Mouse (Mus musculus) heart, postnatal 14 days (tissue): ENCODE results near the gene Cacna2d3. TPM values are rescaled to one million over a fixed set of nuclear protein-coding genes. Genes with fewer than 3 reads are reported as not detected.
A peak's percentile ranks its signal among the peaks of the same experiment; 100 is the strongest.

Source experiments
- DNase-seq, 2 experiments: peaks; one replicate each; pipeline ENCODE4 v3.0.0; 2021 to 2022
- intact Hi-C: fragments of 180-260 bp; cut with DNase I; formaldehyde crosslinking; loops from one replicate; pipeline ENCODE4 v1.15.1; 2025
- total RNA-seq, 2 experiments: library from RNA; stranded (reverse); gene quantifications; 2 replicates each; pipeline ENCODE4 v1.2.3; 2021

Cacna2d3 gene
- total RNA-seq, 2 experiments from 2014 or later: 0.07 to 0.17 TPM

DNA sequence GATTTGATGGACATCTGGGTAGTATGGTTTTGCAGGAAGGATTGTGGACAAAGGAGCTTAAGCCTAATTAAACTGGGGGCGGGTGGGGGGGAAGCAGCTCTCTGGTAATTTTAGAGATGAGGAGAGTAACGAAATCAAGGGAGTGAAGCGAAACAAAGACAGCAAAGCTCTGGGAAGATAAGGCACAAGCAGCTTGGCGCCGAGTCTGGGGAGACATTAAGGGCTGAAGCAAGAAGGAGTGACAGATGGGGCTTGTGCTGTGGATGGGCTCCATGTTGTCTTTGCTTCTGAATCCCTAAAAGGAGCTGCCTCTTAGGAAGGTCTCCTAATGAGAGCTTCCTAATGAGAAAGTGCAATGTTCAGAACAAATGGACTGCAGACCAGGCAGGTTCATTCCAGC is 219.0 kb downstream of the Cacna2d3 start:
- intact Hi-C loops: no loop called here
- no peak for DNase-seq

DNA sequence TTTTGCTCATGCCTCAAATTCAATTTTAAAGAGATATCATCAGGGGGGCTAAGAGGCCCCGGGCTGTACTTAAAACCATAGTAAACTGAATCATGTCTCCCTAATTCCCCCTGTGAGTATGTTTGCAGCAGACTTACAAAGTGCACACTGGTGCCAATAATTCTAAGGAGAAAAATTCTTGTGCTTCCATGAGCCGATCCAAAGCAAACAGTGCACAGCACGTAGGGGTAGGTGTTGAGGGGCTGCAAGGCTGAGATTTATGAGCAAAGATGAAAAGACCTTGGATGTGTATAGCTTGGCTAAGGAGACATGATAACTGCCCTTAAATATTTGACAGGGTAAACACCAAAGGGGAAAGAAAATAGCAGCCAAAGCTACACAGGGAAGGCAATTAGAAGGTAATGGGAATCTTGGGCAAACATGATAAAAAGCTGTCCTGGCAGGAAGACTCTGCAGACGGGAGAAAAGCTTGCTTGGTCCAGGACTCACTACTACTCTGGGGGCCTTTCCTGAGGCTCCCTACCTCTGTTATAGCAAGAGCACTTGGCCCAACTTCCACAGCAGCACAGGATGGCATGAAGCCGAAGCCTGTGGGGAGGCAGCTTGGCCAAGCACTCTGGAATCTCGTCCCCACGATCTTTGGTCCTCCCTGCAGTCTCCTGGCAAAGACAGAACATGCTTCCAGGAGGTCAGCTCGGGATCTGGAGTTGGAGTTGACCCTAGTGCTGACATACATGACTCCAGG is 222.9 kb downstream of the Cacna2d3 start:
- peak in 1 of 2 experiments; percentile 2 for DNase-seq
- intact Hi-C loops: no loop called here

DNA sequence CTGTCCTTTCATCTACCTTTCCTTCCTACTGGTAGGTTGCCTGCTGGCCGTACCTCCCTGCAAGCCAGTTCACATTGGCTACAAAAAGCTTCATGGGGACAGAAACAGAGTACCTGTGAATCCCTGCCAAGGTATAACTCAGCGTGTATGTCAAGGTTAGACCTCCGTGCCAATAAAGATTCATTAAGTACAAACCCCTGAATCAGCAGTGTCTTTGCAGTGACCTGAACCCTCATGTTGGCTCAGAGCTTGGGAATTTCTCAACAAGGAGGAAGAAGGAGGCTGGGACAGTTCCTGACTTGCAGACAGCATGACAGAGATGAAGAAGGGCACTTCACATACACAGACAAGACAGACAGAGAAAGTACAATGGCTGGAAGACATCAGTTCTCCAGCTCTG is 225.1 kb downstream of the Cacna2d3 start:
- intact Hi-C loops: no loop called here
- no peak for DNase-seq

- intact Hi-C loops: no loop called here
- no peak for DNase-seq
These were observed 229.9 kb downstream of the Cacna2d3 start for GRCm38 (mm10) chr14:29491786-29492185.

DNA sequence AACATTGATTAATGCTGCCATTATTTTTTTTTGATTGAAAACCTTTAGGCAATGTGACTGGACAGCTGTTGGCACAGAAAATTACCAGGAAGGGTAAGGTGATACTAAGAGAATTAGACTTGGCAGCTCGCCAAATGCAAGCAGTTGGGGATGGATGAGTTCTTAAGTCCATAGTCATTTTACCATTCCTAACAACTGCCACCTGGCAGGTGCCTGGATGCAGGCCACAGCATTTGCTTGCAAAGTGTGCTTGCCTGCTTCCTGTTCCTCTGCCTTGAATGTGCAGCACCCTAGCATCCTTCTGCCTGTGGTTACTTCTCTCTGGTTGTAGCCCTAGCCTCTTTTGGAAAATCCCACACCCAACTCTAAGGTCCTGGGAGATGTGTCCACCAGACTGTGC is 236.2 kb downstream of the Cacna2d3 start:
- intact Hi-C loops: no loop called here
- no peak for DNase-seq

GRCm38 (mm10) chr14:29478403-29478983 is 243.2 kb downstream of the Cacna2d3 start:
- intact Hi-C loops: no loop called here

DNA sequence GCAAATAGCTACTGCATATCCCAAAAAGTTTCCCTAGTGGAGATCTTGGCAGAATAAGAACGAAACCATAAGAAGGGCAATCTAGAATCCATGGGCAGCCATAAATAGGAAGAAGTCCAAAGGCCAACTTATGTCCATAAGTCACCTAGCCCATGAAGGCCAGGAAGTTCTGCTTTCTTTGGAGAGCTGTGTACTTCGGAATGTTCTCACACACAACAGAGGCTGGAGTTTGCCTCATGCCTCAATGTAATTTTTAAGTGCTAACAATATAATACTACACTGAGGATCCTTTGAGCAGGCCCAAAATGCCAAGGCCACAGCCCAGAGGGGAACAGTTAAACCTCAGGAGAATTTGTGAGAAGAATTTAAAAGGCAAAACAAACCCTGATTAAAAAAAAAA is 257.4 kb downstream of the Cacna2d3 start:
- DNase-seq: no peak
- intact Hi-C loops: no loop called here

More at GRCm38 (mm10) chr14:29478403-29478983, 243.2 kb downstream of the Cacna2d3 start:
- DNase-seq: no peak

DNA sequence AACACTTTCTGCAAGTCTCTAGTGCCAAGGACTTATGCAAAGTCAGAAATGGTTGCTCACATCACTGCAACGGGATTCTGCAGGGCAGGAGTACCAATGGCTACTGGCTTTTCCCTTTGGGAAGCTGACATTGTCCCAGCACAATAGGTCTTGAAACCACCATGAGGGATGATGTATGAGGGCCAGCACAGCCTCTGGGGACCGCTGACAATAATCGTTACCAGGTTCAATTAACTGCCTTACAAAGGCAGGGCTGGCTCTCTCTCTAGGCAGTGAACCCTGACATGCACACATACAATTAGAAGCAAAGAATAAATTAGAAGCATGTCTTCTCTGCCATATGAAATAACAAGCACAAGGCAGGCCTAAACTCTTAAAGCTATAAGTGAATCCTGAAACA is 272.5 kb downstream of the Cacna2d3 start:
- intact Hi-C loops: loop anchor here (10.0 kb wide), 3 partner anchors 364 to 934 kb away; no protein-coding TSS in a partner anchor
- DNase-seq: no peak

DNA sequence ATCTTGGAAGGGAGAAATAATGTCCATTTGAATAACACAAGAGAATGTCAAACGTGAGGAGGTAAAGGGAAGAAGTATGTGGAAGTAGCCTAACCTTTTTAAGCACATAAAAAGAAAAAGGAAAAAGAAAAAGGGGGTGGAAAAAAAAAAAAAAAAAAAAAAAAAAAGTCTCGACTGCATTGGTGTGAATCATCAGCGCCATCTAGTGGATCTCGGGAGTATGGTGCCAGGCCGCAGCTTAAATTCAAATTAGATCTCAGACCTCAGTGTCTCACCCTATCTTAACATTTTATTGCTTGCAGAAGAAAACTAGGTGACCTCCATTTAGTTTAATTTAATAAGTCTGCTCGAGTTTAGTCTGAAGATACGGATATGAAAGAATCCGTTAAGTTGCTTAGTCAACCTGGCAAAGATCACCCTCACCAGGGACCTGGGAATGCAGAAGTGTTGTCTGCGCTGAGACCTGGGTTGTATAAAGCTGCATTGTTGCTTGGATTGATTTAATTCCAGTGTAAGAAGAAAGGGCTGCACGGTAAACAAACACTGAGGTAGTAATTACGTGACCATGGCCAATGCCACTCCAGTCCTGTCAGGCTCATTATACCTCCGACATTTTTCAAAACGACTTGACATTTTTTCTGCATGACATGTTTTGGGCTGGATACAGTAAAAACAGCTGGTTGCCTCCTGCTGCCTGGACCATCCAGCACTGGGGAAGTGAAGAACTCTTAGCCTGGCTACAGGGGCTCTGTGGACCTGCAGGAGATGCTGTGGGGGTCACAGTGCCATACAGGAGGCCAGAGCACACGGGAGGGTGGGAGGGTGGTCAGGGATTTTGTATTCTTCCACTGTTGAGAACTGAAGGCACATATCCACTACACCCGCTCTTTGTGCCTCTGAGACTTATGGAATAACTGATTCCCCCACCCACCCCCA is 278.3 kb downstream of the Cacna2d3 start:
- DNase-seq: peak; percentile 48 to 68
- intact Hi-C loops: loop anchor here (5.0 to 10.0 kb wide), 5 partner anchors 321 to 1636 kb away; no protein-coding TSS in a partner anchor

DNA sequence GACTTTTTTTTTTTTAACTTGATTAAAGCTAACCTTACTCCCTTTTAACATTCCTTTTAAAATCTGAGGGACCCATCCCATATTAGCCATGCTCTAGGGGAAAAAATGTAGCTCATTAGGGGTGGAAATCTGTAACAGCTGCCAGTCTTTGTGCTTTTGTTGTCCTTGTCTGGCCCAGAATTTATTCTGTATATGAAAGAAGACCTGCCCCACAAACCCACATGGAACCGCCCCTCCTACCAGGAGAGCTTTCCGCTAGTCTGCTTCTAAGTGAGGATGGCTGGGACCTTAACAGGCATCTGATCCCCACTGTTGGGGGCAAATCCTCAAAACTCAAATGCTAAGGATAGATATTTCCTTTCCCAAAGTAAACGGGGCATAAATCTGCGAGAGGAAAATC is 279.2 kb downstream of the Cacna2d3 start:
- intact Hi-C loops: loop anchor here (5.0 to 10.0 kb wide), 5 partner anchors 320 to 1635 kb away; no protein-coding TSS in a partner anchor
- no peak for DNase-seq

- intact Hi-C loops: no loop called here
- no peak for DNase-seq
These were observed 283.0 kb downstream of the Cacna2d3 start for GRCm38 (mm10) chr14:29438666-29439065.

DNA sequence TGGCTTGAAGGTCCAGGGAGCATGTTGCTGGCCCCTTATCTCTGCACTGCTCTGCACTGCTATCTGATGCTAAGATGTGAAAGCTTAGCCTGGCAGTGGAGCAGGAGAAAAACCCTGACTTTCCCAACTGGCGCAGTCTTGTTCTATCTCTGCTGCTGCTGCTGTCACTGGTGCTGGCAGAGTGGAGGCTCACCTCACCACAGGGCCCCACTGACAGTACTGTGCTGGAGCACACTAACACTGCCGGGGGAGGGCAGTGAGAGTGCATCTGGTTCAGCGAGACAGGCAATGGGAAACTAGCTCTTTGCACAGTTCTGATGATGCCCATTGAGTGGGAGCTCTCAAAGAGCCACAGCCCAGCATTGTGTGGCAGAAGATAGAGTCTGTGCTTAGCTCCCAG is 283.4 kb downstream of the Cacna2d3 start:
- intact Hi-C loops: no loop called here
- no peak for DNase-seq

- no peak for DNase-seq
- intact Hi-C loops: no loop called here
These were observed 286.5 kb downstream of the Cacna2d3 start for GRCm38 (mm10) chr14:29435203-29435602.

- no peak for DNase-seq
- intact Hi-C loops: no loop called here
These were observed 287.9 kb downstream of the Cacna2d3 start for GRCm38 (mm10) chr14:29433716-29434115.

- intact Hi-C loops: no loop called here
- no peak for DNase-seq
These were observed 288.5 kb downstream of the Cacna2d3 start for GRCm38 (mm10) chr14:29433076-29433714.

DNA sequence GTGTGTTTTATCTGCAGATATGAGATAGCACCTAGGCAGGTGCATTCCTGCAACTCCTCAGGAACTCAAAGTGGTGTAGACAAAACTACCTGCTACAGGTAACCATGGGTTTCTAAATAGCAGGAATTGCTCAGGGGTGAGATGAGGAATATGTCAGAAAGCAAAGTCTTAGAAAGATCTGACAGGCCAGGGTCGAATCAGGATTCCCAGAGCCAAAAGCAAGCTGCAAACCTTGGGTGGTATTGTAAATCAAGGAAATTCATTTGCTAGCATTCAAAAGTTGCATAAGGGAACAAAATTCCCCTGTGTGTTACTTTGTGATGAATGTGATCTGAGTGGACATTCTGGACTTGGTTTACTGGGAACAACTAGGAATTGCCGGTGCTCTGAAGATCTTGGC is 291.9 kb downstream of the Cacna2d3 start:
- intact Hi-C loops: no loop called here

DNA sequence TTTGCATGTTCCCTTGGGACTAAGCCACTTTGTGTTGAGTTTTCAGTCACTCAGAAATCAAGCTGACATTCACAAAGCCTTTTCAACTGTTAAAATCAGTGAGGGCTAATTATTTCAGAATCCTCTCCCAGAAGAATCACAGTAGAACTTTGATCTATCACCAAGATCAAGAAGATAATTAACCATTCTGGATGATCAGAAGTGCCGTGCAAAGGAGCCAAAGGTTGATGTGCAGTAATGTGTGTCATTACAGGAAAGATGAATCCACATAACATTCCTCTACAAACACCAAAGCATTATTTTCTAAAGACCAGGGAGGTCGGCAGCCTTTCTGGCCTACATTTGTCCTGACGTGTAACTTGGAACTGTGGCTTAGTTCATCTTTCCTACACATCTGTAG is 296.0 kb downstream of the Cacna2d3 start:
- intact Hi-C loops: no loop called here
- DNase-seq: no peak

More for the DNA sequence above, 291.9 kb downstream of the Cacna2d3 start:
- no peak for DNase-seq

DNA sequence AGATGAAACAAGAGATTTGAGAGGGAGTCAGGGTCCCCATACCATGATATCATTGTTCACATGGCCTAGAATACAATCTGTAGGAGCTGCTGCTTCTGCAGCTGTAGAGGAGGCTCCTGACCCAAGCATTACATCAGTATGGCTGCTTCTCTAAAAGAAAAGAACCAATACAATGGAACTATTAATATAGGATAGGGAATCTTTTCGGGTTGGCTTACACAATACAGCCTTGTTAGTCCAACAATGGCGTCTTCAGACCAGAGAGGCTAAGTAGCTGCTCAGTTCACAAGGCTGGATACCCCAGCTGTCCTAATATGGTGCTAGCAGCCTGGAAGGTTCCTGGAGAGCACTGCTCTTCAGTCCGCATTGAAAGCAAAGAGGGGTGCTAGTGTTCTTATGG is 296.5 kb downstream of the Cacna2d3 start:
- intact Hi-C loops: no loop called here
- no peak for DNase-seq

DNA sequence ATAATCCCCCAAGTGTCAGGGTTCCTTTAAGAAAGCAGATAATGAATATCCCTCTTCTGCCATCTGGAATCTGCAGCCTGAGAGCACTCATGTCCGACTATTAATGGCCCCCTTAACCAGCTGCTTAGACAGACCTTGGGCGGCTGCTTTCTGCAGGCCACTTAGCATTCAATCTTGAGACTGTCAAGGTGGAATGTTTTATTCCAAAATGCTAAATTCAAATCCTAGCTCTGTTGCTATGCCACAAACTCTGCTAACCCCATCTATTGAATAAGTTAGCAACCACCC is 315.8 kb downstream of the Cacna2d3 start:
- intact Hi-C loops: no loop called here
- DNase-seq: no peak

- intact Hi-C loops: no loop called here
These were observed 316.4 kb downstream of the Cacna2d3 start for GRCm38 (mm10) chr14:29405125-29405877.

More at GRCm38 (mm10) chr14:29405125-29405877, 316.4 kb downstream of the Cacna2d3 start:
- no peak for DNase-seq
